Mouse (Mus musculus): ENCODE results near the gene Vmn1r84. TPM values are rescaled to one million over a fixed set of nuclear protein-coding genes. Genes with fewer than 3 reads are reported as not detected.

Gene Vmn1r84
- not detected for total RNA-seq (2021)
- long read RNA-seq, experiment 1 = 0 reads
- long read RNA-seq, experiment 2 = 0 reads

DNA sequence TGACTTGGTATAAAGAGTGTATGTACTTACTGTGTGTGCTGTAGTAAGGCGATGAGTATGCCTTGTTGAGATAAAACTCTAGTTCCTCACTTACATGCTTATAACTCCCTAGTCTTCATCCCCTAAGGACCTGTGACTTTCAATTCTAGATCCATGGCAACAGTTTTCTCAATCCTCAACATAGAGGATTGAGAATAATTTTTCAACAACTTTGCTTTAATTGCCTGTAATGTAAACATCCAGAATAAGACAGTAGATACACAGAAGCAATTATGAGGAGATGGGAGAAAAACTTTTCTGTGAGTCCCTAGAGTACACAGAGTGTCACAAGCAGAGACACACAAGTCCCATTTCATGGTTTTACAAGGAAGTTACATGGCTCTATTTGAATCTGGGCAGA, at the start of gene Vmn1r84:
Vmn1r84 (minus strand) TSS at position 101 of the 400 bp plus-strand sequence.
- Histone ChIP-seq H3K4me3 (no peak within 1 kb of the TSS), H3K27ac (no peak within 1 kb of the TSS)
- intact Hi-C loops (cut with DNase I) = no loop called here
- no peak for TF ChIP-seq CTCF (IDR thresholded peaks at IDR 0.05)
- DNase-seq = no peak

DNA sequence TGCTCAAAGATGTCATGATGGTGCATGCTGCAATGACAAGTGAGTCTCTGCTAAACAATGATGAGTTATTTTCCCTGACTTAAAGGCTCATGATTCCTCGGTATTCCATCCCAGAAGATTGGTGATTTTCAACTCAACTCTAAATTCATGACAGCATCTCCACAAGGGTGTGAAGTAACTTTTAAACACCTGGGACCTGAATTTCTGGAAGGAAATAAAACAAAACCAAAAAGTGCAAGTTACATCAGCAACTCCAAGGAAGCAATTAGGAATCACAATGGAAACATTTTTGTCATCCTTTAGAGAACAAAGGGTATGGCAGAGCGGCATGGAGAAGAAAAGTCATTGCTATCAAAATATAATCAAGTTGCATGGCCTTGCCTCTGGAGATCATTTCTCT, 39.7 kb downstream of the Vmn1r84 start, which contains the start of gene Vmn1r83:
Vmn1r83 (minus strand) TSS at position 101 of the 400 bp plus-strand sequence.
- H3K27ac ChIP-seq = no peak within 1 kb of the TSS
- intact Hi-C loops (cut with DNase I) = no loop called here
- no peak within 1 kb of the TSS for H3K4me3 ChIP-seq
- no peak for TF ChIP-seq CTCF (IDR thresholded peaks at IDR 0.05)
- no peak for DNase-seq

Small RNA genes lying within 50 kb of the gene (microRNA-seq; reads per million reads assigned to microRNA genes)
- not detected for gene Gm23521

Other genes with a start within 250 kb of the Vmn1r84 start
- not detected for gene Vmn1r78, start 219.0 kb downstream of the Vmn1r84 start, total RNA-seq (2021)
- not detected for gene Vmn1r79, start 198.0 kb downstream of the Vmn1r84 start, total RNA-seq (2021)
- gene Vmn1r80, start 180.0 kb downstream of the Vmn1r84 start, total RNA-seq (2021) = not detected
- gene Vmn1r81, start 101.0 kb downstream of the Vmn1r84 start, total RNA-seq (2021) = not detected
- gene Vmn1r82, start 68.8 kb downstream of the Vmn1r84 start, total RNA-seq (2021) = not detected
- not detected for gene Vmn1r83, start 39.8 kb downstream of the Vmn1r84 start, total RNA-seq (2021)
- 1 to 10 TPM; 1.6 to 2.2 TPM for gene Zfp551, start 53.5 kb upstream of the Vmn1r84 start, total RNA-seq (2021)
- gene Zfp606, start 109.0 kb upstream of the Vmn1r84 start, total RNA-seq (2021) = 1 to 10 TPM; 4.9 to 6.4 TPM
- not detected for gene 2900092C05Rik, start 143.2 kb upstream of the Vmn1r84 start, total RNA-seq (2021)
- gene Vmn2r53, start 239.5 kb upstream of the Vmn1r84 start, total RNA-seq (2021) = under 1 TPM; 0.03 TPM

All from gastrocnemius, adult 2 months (tissue).